Mouse (Mus musculus): Measurements from ENCODE around the gene Nucb1.
"Not testable (repeated sequence)": the region's sequence is repeated elsewhere in the genome, so short reads cannot be mapped to it uniquely, and the experiment has no call there.

Gene Nucb1

GRCm38 (mm10) chr7:45509912-45510787 is at the start of gene Nucb1:
Nucb1 (minus strand) TSS chr7:45510406.
- in situ Hi-C loops (cut with MboI; ENCODE audit: low pct_unique_long_range_greater_than_20kb in 1 of 2, low sequenced_read_pairs in 2 of 2, unreplicated experiment in 1 of 2): no loop called here

- in situ Hi-C loops (cut with MboI; ENCODE audit: low pct_unique_long_range_greater_than_20kb in 1 of 2, low sequenced_read_pairs in 2 of 2, unreplicated experiment in 1 of 2): no loop called here
Measured at GRCm38 (mm10) chr7:45558907-45559306, 48.7 kb upstream of the Nucb1 start.

- in situ Hi-C loops (cut with MboI; ENCODE audit: low pct_unique_long_range_greater_than_20kb in 1 of 2, low sequenced_read_pairs in 2 of 2, unreplicated experiment in 1 of 2): no loop called here
Measured at GRCm38 (mm10) chr7:45555787-45556186, 45.6 kb upstream of the Nucb1 start.

GRCm38 (mm10) chr7:45554744-45555143 is 44.5 kb upstream of the Nucb1 start, which contains the start of gene Hsd17b14:
Hsd17b14 (plus strand) TSS chr7:45554893.
- in situ Hi-C loops (cut with MboI; ENCODE audit: low pct_unique_long_range_greater_than_20kb in 1 of 2, low sequenced_read_pairs in 2 of 2, unreplicated experiment in 1 of 2): no loop called here

- in situ Hi-C loops (cut with MboI; ENCODE audit: low pct_unique_long_range_greater_than_20kb in 1 of 2, low sequenced_read_pairs in 2 of 2, unreplicated experiment in 1 of 2): no loop called here
Measured at GRCm38 (mm10) chr7:45553990-45554389, 43.8 kb upstream of the Nucb1 start.

GRCm38 (mm10) chr7:45553519-45553918 is 43.3 kb upstream of the Nucb1 start:
- in situ Hi-C loops (cut with MboI; ENCODE audit: low pct_unique_long_range_greater_than_20kb in 1 of 2, low sequenced_read_pairs in 2 of 2, unreplicated experiment in 1 of 2): no loop called here

- in situ Hi-C loops (cut with MboI; ENCODE audit: low pct_unique_long_range_greater_than_20kb in 1 of 2, low sequenced_read_pairs in 2 of 2, unreplicated experiment in 1 of 2): no loop called here
Measured at GRCm38 (mm10) chr7:45551512-45551883, 41.3 kb upstream of the Nucb1 start.

GRCm38 (mm10) chr7:45550821-45551511 is 40.8 kb upstream of the Nucb1 start:
- in situ Hi-C loops (cut with MboI; ENCODE audit: low pct_unique_long_range_greater_than_20kb in 1 of 2, low sequenced_read_pairs in 2 of 2, unreplicated experiment in 1 of 2): no loop called here

- in situ Hi-C loops (cut with MboI; ENCODE audit: low pct_unique_long_range_greater_than_20kb in 1 of 2, low sequenced_read_pairs in 2 of 2, unreplicated experiment in 1 of 2): no loop called here
Measured at GRCm38 (mm10) chr7:45549641-45550436, 39.6 kb upstream of the Nucb1 start.

- in situ Hi-C loops (cut with MboI; ENCODE audit: low pct_unique_long_range_greater_than_20kb in 1 of 2, low sequenced_read_pairs in 2 of 2, unreplicated experiment in 1 of 2): no loop called here
Measured at GRCm38 (mm10) chr7:45544525-45544924, 34.3 kb upstream of the Nucb1 start.

- in situ Hi-C loops (cut with MboI; ENCODE audit: low pct_unique_long_range_greater_than_20kb in 1 of 2, low sequenced_read_pairs in 2 of 2, unreplicated experiment in 1 of 2): no loop called here
Measured at GRCm38 (mm10) chr7:45540213-45540612, 30.0 kb upstream of the Nucb1 start.

GRCm38 (mm10) chr7:45539095-45539494 is 28.9 kb upstream of the Nucb1 start:
- in situ Hi-C loops (cut with MboI; ENCODE audit: low pct_unique_long_range_greater_than_20kb in 1 of 2, low sequenced_read_pairs in 2 of 2, unreplicated experiment in 1 of 2): no loop called here

GRCm38 (mm10) chr7:45538163-45539041 is 28.2 kb upstream of the Nucb1 start:
- in situ Hi-C loops (cut with MboI; ENCODE audit: low pct_unique_long_range_greater_than_20kb in 1 of 2, low sequenced_read_pairs in 2 of 2, unreplicated experiment in 1 of 2): no loop called here

GRCm38 (mm10) chr7:45537602-45538001 is 27.4 kb upstream of the Nucb1 start:
- in situ Hi-C loops (cut with MboI; ENCODE audit: low pct_unique_long_range_greater_than_20kb in 1 of 2, low sequenced_read_pairs in 2 of 2, unreplicated experiment in 1 of 2): no loop called here

GRCm38 (mm10) chr7:45535676-45536075 is 25.5 kb upstream of the Nucb1 start:
- in situ Hi-C loops (cut with MboI; ENCODE audit: low pct_unique_long_range_greater_than_20kb in 1 of 2, low sequenced_read_pairs in 2 of 2, unreplicated experiment in 1 of 2): no loop called here

- in situ Hi-C loops (cut with MboI; ENCODE audit: low pct_unique_long_range_greater_than_20kb in 1 of 2, low sequenced_read_pairs in 2 of 2, unreplicated experiment in 1 of 2): no loop called here
Measured at GRCm38 (mm10) chr7:45530643-45531042, 20.4 kb upstream of the Nucb1 start.

- in situ Hi-C loops (cut with MboI; ENCODE audit: low pct_unique_long_range_greater_than_20kb in 1 of 2, low sequenced_read_pairs in 2 of 2, unreplicated experiment in 1 of 2): no loop called here
Measured at GRCm38 (mm10) chr7:45529461-45529860, 19.3 kb upstream of the Nucb1 start.

GRCm38 (mm10) chr7:45527169-45527568 is 17.0 kb upstream of the Nucb1 start:
- in situ Hi-C loops (cut with MboI; ENCODE audit: low pct_unique_long_range_greater_than_20kb in 1 of 2, low sequenced_read_pairs in 2 of 2, unreplicated experiment in 1 of 2): not testable (repeated sequence)
